Mouse (Mus musculus): ENCODE data around the gene Gm20683.
A peak's percentile ranks its signal among the peaks of the same experiment; 100 is the strongest.
"Not testable (repeated sequence)": the region's sequence is repeated elsewhere in the genome, so short reads cannot be mapped to it uniquely, and the experiment has no call there.

The Gm20683 gene

DNA sequence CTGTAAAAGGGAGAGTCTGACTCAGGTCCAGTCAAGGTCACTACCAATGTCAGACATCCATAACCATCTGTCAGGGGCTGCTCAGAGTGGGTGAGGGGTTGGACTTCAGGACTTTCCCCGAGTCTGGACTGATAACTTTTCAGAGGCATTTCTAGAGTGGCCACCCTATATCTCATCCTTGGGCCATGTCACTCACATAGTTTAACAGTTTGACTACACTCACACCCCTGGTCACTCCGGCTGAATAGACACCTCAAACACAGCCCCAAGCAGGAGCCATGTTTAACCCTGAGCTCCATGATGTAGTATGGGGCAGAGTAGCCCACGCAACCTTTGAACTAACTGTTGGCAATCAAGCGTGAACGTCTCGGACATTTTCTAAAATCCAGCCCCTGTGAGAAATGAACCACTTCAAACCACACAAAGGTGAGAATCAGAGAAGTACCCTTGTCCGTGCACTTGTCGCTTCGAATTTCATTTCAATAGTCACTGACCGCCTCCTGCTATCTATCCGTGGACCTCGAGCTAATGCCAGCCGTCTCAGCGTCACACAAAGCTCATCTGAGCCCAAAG is 32.7 kb upstream of the Gm20683 start:
- no peak for DNase-seq (ENCODE audit: low spot score)

DNA sequence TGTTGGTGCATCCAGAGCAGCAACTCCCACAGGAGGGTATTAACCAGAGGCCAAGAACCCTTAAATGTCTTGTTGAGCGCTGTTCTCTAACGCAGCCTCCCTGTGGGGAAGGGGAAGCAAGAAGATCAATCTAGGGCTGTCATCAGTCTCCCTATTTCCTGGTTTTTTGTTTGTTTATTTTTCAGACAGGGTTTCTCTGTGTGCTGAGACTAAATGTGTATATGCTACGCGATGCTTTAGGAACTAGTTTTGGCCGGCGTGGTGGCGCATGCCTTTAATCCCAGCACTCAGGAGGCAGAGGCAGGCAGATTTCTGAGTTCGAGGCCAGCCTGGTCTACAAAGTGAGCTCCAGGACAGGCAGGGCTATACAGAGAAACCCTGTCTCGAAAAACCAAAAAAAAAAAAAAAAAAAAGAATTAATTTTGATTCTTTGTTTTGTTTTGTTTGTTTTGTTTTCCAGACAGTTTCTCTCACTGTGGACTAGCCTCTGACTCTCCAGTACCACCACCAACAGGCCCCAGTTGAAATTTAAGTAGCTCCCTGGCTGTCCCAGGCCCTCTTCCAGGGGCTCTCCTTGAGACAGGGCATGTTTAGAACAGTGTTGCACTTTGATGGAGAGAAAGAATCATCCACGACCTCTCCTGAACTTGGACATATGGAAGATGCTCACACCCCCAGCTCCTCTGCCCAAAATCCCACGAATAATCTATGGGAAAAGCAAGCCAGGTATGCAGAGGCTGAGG is 32.0 kb upstream of the Gm20683 start:
- no peak for DNase-seq (ENCODE audit: low spot score)

DNA sequence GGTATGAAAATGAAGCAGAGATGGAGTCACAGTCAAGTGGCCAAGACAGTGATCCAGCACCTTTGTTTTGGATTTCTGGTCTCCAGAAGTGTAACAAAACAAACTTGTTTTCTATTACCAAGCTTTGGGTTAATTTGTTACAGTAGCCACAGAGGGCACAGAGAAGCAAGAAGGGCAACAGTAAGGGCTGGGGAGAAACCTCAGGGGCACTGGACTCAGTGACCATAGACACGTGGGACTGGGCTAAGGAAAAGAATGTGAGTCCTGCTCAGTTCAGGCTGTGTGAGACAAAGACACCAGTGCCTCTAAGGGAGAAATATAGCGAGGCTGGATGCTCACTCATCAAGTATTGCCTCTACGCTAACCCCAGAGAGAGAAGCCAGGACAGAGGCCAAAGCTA is 31.1 kb upstream of the Gm20683 start:
- no peak for DNase-seq (ENCODE audit: low spot score)

DNA sequence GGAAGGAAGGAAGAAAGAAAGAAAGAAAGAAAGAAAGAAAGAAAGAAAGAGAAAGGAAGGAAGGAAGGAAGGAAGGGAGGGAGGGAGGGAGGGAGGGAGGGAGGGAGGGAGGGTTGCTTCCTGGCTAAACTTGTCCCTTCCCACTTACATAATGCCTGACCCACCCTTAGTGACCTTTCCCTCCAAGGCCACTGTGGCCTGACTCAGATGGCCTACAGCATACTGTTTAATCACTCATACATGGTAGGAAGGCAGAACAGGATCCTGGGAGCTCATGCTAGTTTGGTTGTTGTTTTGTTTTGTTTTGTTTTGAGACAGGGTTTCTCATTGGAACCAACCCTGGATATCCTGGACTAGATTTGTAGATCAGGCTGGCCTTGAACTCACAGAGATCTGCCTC is 30.0 kb upstream of the Gm20683 start:
- not testable (repeated sequence) for DNase-seq (ENCODE audit: low spot score)

DNA sequence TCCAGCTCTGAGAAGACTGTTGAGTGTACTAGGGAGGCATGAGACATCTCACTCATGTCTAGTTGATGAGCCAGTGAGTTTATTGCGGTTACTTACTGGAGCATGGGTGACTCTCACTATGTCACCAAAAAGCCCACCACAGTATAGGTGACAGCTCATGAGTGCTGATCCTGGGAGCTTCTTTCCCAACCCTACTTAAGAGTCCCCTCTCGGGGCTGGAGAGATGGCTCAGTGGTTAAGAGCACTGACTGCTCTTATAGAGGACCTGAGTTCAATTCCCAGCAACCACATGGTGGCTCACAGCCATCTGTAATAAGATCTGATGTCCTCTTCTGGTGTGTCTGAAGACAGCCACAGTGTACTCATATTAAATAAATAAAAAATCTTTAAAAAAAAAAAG is 28.4 kb upstream of the Gm20683 start:
- DNase-seq (ENCODE audit: low spot score): no peak

DNA sequence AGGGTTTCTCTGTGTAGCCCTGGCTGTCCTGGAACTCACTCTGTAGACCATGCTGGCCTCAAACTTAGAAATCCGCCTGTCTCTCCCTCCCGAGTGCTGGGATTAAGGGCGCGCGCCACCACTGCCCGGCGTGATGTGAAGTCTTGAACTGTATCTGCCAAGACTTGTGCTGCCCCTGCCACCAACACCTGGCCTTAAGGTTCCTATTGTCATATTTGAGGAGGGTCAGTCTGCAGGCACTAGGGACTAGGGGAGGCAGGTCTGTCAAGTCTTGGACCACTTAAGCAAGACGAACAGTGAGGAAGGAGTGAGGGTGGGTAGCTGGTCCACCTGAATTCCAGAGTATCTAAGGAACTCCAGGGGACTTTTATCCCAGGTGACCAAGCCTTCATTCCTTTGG is 27.9 kb upstream of the Gm20683 start:
- DNase-seq (ENCODE audit: low spot score): no peak

DNA sequence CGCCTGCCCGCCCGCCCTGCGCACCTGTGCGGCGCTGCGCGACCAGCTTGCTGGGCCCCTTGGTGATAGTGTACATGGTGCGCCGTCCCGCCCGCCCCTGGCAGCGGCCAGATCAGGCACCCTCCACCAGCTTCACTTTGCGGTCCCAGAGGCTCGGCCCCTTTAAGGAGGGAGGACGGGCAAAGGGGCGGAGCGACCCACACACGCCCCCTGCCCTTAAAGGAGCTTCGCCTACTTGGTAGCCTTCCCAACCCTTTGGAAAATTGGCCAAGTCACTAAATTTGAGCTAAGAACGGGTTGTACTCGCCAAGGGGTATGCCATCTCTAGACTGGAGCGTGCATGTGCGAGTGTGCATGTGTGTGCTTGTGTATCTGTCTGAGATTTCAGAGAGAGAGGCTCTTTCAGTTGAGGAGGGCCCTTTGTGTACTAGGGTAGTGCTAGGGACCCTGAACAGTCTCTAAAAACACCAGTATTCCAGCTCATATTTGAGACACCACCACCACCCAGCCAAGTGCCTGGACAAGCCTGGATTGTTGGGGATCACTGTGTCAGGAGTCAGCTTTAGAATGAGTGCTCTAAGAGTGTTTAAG is 27.1 kb upstream of the Gm20683 start, which contains the start of gene Mcrip2:
Gene Mcrip2 (minus strand): TSS at position 164 of the 591 bp plus-strand sequence.
- peak; percentile 85 for DNase-seq (ENCODE audit: low spot score)

DNA sequence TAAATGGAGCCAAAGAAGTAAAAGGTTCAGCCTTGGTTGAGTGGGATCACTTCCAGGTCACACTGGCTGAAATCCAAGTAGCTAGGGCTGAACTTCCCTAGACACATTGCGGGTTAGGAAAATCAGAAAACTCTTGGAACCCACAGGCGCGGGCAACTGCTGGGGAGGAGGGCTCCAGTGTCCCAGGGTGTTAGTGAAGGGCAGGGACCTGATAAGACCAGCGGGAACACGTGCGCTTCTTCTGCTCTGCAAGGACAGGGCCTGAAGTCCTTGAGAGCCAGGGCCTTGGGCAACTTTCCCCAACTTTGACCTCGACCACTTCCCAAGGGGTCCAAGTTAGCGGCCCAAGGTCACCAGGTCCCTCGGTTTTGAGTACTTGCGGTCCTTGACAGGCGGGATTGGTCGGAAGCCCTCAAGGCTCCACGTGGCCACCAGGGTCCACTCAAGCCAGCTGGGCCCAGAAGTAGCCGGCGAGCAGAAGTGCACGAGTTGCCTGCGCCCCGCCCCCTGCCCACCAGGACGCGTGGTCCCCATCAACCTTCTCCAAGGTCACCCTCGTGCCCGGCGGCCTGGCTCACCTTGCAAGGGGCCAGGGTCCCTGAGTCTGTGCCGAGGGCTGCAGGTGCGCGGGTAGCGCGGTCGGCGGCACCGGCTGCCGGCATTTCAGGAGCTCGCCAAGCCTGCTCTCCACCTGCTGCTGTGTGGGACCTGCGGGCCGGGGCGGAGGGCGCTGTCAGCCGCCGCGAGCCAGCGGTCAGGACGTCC is 26.5 kb upstream of the Gm20683 start:
- DNase-seq (ENCODE audit: low spot score): peak; percentile 74

DNA sequence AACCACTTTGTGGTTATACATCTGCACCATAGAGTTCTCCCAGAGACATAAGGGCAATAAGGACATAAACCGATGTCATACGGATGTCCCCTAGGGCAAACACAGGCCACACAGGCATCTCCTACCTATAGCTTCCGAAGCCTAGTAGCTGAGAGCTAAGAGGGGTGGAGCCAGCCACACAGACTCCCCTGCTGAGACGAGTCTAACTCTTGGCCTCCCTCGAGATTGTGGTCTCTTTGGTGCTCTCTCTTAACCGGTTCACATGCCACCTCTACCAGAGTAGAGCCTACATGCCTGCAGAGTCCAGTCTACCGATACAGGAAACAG is 25.9 kb upstream of the Gm20683 start:
- DNase-seq (ENCODE audit: low spot score): no peak

DNA sequence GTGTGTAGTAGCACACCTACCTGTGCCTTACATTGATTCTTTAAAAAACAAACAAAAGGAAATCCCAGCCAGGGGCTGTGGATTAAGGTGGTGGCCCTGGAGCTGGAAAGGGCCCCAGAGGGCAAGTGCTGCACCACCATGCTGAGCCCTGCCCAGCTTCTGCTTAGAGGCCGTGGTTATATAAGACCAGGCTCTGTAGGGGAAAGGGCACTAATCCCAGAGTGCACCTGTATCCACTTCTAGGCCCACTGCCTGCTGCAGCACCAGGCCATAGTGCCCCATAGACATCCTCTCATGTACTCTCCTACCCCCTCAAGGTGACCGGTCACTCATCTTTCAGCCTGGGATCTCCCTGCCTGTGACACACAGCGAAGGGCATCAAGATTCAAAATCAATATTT is 24.6 kb upstream of the Gm20683 start:
- no peak for DNase-seq (ENCODE audit: low spot score)

DNA sequence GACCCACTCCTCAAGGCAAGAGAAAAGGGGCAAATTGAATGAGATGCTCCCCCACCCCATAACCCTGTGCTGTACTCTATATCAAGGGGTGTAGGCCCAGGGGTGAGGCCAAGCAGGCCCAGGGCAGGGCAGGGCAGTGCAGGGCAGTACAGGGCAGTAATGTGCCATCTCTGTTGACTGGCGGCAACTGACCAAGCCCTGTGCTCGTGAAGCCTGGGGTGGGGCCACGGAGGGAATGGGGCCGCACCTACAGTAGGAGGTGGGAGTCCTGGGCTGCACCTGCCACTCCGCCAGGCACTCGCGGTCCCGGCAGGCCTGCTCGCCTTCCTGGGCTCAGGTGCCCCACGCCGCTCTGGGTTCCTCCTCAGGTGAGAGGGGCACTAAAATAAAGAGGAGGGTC is 23.7 kb upstream of the Gm20683 start:
- no peak for DNase-seq (ENCODE audit: low spot score)

DNA sequence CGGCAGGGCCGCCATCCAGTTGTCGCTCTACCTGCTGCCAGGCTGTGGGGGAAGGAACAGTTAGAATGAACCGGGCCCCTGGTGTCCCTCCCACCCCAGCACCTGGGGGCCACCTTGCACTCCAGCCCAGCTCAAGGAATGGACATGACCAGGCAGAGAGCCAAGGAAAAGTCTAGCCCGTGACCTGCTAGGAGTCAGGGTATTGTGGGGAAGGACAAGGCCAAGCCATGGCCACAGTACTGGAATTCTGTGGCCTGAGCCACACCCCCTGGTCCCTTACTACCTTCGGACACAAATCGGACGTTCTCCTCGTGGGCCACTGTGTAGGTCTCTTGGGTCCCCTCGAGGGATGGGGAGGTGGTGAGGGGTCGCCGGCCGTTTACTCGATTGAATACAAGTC is 22.7 kb upstream of the Gm20683 start:
- no peak for DNase-seq (ENCODE audit: low spot score)

DNA sequence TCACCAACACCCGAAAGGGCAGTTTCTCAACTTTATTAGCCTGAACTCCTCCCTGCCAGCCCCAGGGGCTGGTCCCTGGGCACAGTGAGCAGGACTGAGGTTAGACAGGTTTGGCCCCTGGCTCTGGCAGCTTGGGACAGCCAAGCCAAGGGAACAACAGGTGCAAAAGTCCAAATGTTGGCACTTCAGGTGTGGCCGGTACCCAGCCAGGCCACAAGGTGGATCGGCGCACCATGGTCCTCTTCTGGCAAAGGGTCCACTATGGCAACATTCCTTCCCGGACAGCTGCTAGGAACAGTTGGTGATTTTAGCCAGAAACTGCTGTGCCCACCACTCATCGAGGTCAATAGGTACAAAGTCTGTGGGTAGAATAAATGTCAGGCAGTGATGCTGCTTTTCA is 22.1 kb upstream of the Gm20683 start:
- no peak for DNase-seq (ENCODE audit: low spot score)

DNA sequence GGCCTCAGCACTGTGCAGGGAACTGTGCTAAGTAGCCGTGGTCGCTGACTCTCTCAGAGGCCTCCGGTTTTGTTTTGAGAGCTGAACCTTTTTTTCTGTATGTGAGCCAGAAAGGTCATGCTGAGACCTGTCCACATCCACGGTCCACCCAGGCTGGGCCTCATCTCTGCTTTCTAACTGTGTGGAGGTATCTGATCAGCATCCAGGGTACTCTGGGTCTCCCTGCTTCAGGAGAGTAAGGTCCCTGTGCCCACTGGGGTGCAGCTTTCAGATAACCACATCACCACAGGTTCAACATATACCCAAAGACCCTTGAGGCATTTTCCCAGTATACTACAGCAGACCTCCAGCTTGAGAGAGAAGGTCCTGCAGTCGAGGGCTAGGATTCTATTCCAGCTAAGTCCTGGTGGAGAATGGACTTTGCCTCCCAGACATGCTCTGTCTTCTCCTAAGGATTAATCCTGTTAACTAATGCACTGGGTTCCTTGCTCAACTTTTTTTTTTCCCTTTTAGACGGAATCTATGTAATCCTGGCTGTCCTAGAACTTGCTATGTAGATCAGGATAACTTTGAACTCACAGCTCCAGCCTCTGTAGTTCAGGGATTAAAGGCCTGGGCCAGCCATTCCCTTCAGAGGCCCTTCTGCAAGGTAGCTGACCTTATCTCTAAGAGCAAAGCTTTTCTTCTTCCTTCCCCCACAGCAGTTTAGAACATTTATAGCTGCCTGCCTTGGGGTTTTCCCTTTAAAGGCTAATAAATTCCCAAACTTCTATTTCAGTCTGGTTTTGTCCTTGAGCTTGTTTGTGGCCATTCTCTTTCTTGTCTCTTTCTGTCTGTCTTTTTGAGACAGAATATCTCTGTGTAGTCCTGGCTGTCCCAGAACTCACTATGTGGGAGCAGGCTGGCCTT is 20.4 kb upstream of the Gm20683 start:
- DNase-seq (ENCODE audit: low spot score): no peak

DNA sequence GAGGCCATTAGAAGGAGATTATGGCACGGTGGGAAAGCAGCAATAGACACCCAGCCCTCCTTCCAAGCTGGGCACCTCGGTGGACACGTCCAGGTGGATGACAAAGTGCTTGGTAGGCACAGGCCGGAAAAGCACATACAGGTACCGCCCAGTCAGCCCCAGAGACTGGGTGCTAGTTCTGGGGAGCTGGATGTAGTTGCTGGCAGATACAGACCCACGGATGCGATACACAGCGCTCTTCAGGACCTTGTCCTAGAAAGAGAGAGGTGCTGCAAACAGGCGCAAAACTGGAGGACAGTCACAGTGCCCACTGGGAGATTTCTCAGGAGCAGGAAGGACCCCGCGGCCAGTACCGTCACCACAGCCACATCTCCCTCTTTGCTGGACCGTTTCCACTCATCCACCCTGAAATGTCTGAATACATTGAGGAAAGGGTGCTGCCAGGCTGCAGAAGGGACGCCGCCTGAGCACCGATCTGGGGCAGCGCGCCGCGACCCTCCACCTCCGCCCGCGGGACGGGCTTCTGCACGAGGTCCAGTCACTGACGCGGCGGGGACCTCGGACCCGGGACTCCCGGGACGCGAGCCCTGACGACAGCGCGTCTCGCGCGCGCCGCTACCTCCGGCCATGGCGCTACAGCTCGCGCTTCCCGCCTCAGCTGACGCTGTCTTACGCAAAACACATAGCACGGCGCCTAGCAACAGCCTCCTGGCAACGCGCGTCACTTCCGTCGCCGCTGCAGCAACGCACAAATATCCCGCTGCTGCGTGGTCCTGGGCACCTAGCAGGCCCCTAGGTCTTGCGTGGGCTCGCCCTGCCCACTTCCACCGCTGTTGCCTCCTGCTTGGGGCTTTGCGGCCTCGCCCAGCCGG is 19.5 kb upstream of the Gm20683 start, which contains the start of gene Wdr90:
Gene Wdr90 (minus strand): TSS at position 670 of the 872 bp plus-strand sequence.
- peak; percentile 88 for DNase-seq (ENCODE audit: low spot score)

DNA sequence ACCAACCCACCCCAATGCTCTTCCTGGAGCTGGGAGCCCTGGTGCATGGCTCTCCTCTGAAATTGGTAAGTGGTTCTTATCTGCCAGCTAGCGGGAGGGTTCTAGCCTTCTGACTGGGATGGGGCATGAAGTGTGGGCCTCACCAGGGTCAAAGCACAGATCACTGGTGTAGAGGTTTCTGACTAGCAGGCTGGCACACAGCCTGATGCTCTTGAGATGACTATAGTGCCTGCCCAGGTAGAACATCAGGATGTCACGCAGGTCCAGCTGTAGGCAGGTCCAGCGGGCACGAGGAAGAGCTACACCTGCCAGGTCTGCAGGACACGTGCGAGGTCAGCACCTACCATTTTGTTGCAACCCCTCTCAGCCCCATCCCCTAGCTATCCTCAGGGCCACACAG is 18.7 kb upstream of the Gm20683 start:
- no peak for DNase-seq (ENCODE audit: low spot score)

DNA sequence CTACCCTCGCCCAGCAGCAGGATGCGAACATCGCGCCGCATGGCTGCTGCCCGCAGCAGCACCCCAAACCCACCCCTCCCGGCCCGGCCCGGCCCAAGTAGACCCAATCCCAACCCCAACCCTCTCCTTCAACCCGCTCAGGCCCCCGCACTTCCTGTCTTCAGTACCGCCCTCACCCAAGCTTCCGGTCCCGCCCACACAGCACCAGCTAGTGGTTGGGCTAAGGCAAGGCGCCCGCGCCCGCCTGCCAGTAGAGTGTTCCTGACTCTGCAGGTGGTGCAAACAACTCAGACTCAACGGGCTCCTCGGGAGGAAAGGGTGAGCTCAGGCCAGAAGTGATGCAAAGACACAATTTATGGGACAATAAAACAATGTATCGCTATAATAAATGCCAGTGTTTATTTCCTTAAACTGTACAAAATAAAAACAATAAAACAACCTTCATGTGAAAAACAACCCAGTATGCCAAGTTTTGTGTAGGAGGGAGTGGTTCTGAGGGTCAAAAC is 2.9 kb upstream of the Gm20683 start, which contains the start of gene Rhot2:
Gene Rhot2 (minus strand): TSS at position 456 of the 506 bp plus-strand sequence.
- DNase-seq (ENCODE audit: low spot score): peak; percentile 90

DNA sequence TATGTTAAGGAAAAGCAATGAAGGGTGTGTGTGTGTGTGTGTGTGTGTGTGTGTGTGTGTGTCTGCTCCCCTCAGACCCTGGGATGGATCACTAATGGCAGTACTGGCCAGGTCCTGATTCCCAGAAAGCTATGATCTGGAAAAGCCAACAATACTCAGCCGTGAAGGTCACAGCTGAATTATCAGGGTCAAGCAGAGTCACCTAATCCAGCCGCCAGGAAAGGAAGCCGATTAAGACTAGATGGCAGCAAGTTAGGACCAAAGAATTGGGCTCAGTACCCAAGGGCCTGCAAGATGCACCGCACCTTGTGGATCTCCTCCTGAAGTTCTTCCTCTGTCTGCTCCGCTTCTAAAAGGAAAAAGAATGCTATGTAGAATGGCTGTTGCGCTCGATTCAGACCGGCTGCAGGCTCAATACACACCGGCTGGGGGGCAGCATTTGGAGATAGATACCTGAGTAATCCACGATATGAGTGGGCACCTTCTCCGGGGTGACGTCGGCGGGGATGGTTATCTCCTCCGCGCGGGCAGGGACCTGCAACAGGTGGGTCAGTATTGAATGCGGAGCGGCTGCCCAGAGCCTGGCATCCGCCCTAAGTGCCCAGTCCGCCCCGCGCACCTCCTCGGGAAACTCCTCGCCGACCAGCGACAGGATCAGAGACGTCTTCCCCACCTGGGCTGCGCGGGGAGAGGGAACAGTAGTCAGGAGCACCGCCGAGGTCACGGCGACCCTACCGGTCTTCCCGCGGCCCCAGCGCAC is 2.3 kb upstream of the Gm20683 start:
- DNase-seq (ENCODE audit: low spot score): no peak

DNA sequence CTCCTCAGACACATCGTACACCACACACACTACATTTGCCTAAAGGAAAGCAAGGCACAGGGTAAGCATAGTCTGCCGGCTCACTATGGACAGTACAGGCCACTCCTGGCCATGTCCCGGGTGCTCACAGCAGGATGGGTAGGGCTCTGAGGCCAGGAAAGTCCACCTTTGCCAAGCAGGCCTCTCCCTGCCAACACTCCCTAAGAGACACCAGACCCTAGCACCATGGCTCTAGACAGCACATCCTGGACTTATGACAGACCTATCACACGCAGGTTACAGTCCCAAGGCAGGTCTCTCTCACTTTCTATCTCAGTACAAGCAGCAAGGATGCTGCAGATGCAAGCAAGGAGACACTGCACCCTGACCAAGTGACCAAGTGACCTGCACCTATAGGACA is 1.6 kb upstream of the Gm20683 start:
- DNase-seq (ENCODE audit: low spot score): no peak

DNA sequence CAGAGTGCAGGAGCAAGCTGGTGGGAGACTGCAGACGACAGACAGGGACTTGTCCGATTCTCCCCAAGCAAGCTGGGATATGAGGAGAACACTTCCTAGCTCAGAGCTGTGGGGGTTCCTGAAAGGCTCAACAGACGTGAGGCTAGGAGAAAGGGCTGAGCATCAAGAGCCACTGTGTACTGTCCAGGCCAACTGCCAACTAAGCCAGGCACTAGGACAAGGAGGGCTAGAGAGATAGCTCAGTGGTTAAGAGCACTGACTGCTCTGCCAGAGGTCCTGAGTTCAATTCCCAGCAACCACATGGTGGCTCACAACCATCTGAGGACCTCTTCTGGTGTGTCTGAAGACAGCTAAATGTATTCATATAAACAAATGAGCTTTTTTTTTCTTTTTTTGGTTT is 946 bp upstream of the Gm20683 start:
- no peak for DNase-seq (ENCODE audit: low spot score)
